Mouse (Mus musculus) layer of hippocampus, postnatal 36 days (tissue): ENCODE results near the gene Rita1. TPM values are rescaled to one million over a fixed set of nuclear protein-coding genes. Genes with fewer than 3 reads are reported as not detected.
A peak's percentile ranks its signal among the peaks of the same experiment; 100 is the strongest.

Experiments used
- DNase-seq, 2 experiments: peaks; one replicate each; pipeline ENCODE4 v3.0.0; 2022
- total RNA-seq, 2 experiments: library from RNA; stranded (reverse); gene quantifications; 2 replicates each; pipeline ENCODE4 v1.2.3; 2021

Gene Rita1
- total RNA-seq, 2 experiments from 2014 or later = 29.1 to 29.6 TPM

DNA sequence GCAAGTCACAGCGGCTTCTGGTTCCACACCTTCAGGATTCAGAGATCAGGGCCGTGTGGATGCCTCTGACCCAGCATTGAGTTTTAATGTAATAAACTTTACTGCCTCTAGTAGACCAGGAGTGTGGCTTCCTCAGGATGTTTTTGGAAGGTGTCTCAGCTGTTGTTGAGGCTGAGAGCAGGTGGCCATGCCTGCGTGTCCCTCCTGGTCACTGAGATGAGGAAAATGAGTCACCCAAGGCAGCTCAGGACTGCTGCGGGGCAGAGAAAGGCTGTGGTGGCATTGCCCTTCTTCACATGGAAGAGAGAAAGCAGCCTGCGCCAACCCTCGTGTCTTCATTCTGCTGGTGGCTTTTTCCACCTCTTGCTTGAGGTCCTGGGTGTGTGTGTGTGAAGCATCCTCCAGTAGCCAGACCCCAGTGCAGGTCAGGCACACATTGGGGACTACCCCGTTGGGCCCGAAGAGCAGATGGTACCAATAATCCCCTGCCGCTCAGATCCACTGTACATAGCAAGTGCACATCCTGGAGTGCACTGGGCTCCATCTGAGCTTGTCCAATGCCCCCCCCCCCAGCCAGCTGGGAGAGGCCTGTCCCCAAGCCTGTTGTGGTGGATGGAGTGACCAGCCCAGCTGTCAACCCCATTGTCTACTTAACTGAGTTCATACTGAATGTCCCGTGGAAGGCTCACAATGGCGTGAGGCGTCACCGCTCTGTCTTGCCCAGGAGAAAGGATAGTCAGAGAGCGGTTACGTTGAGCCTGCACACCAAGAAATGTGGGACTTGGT is 15.3 kb upstream of the Rita1 start:
- no peak for DNase-seq

DNA sequence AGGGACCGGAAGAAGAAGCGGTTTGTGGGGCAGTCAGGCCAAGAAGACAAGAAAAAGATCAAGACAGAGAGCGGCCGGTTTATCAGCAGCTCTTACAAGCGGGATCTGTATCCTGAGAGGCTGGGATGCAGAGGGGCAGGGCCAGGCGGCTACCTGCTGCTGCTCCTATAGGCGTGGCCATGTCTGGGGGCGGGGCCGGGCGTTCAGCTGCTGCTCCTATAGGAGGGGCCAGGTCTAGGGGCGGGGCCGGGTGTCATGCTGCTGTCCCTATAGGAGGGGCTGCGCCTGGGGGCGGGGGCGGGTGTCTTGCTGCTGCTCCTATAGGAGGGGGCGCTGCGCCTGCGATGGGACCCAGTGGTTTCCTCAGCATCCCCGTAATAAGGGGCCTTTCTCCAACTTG is 14.0 kb upstream of the Rita1 start:
- no peak for DNase-seq

DNA sequence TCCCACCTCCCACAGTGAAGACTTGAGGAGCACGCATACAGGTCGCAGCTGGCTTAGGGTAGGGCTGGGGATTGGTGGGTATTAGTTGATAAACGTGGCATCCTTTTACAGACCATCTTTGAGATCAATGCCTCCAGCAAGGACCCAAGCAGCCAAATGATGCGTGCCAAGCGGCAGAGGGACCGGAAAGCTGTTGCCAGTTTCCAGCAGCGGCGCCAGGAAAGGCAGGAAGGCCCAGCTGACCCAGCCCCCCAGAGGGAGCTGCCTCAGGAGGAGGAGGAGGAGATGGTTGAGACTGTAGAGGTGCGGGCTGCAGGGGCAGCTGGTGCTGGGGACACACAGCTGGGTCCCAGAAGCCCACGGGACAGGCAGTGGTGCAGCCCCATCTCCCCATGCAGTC is 12.0 kb upstream of the Rita1 start:
- DNase-seq = no peak

DNA sequence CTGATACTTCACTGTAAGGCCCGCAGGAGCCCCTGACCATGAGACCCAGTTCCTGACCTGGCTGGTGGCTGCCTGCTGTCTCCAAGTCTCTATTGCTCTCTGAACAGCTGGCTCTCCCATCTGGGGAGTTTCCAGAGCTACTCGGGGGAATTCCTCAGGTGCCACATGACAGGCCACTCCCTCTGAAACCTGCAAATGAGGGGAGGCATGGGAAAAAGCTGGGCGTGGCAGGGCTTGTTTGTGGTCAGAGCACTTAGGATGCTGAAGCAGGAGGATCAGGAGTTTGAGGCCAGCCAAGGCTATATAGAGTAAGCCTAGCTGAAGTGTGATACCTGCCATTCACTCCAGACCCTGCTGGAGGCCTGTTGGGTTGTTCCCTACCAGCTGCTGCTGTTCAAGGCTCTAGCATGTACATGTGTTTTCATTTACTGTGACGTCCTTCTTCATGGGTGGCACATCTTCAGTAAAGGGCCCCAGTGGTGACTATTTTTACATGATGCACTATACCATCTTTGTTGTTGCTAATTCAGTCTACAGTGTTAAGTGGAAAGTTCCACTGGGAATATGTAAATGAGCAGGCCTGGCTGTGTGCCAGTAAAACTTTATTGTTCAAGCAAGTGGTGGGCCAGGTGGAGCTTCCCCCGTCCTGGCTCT is 9.9 kb upstream of the Rita1 start:
- no peak for DNase-seq

DNA sequence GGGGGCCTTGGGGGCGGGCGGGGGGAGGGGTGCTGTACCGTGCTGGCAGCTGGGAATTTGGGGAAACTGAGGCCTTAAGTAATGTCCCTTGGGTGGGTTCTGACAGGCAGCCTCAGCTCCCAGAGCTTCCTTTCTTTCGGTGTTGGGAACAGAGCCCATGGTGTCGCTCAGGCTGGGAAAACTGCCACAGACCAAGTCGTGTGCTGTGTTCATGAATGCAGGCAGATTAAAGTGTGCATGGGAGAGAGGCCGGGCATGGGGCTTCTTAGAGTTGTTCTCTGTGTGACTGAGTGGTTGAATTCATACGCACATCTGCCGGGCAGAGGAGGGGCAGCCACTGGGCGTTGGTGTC is 9.4 kb upstream of the Rita1 start:
- no peak for DNase-seq

DNA sequence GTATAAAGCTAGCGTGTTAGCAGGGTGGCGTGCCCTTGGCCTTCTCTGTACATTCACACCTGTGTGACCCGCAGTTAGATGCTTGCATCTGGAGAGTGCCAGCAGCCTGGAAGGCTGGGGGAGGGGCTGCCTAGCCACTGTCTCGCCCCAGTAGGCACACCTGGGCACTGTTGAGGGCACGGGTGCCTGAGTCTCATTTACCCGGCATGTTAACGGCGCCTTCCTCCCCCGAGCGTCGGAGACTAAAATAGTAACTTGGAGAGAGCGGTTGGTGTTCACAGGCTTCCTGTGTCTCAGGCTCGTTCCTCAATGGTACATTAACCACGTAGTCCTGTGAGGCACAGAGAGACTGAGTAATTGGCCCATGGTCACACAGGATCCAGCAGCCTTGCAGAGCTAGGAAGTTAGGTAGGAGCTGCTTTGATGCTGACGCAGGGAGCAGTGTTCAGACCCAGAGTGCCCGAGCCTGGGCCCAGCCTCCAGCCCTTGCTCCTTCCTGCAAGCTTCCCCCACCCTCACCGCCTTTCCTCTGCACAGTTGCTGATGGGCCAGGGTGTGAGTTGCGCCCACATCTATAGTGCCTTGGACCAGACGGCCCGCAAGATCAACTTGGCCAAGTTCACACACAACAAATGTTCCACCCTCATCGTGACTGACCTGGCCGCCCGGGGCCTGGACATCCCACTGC is 8.8 kb upstream of the Rita1 start:
- no peak for DNase-seq

DNA sequence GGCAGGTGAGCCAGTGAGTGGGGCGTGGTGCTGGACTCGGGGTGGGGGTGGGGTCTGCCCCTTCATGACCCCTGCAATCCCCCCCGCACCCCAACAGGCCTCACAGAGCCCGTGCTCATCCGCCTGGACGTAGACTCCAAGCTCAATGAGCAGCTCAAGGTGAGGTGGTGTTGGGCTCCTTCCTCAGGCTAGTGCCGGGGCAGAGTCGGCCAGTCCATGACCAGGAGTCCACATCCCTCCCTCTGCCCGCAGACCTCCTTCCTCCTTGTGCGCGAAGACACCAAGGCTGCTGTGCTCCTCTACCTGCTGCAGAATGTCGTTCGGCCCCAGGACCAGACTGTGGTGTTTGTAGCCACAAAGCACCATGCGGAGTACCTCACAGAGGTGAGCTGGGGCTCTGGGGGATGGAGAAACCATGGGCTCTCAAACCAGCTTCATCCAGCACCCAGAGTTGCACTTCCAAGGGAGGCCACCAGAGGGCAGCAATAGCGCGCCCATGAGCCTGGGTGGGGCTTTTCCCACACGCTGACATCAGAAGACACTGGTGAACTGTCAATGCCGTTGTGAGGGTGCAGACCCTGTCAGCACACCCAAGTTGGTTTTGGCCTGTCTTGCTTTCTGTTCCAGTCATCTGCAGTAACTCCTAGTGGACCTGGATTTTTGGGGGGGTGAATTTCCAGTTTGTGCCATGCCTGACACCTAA is 8.1 kb upstream of the Rita1 start:
- DNase-seq = peak; percentile 88

DNA sequence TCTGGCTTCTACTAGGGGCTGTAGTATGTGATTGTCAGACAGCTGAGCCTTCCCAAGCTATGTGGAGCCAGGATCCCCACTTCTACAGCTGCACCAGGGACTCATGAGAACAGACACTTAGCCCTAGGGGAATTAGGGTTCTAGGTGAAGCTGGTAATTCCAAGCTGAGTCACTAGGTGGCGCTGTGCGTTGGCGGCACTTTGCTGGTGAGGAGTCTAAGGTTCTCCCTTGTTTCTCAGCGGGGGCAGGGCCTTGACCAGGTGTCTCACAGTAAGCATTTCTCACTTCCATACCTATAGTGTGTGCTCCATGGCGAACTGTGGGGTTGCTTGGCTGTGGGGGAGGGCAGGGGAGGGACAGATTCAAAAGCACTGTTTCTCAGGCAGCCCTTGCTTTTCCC is 6.8 kb upstream of the Rita1 start:
- DNase-seq = peak; percentile 60

DNA sequence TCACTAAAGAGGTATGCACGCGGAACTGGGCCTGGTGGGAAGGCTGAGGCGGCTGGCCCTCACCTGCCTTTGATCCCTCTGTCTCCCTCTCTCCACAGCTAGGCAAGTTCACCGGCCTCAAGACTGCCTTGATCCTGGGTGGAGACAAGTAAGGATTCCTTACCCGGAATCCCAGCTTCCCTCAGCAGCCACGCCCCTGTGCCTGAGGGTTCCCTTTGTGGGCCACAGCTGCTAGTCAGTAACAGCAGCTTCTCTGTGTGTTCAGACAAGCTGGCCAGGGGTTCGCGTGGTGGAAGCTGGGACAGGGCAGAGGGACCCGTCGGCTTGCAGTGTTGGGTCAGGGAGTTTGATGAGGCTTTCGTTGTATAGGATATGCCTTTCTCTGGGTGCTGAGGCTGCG is 6.4 kb upstream of the Rita1 start:
- DNase-seq = no peak

DNA sequence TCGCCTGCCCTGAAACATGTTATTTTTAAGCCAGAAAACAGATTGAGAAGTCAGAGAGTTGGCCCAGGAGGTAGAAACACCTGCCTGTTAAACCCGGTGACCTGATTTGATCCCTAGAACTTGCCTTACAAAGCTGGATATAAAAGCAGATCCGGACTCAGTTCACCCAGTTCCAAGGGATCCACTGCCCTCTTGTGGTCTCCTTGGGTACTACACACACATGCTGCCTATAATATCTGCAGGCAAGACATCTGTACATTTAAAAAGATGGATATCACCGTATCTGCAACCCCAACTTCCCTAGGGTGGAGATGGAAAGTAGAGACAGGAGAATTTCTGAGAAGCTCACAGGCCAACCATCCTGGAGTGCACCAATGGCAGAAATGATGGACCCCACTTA is 3.5 kb upstream of the Rita1 start:
- no peak for DNase-seq

DNA sequence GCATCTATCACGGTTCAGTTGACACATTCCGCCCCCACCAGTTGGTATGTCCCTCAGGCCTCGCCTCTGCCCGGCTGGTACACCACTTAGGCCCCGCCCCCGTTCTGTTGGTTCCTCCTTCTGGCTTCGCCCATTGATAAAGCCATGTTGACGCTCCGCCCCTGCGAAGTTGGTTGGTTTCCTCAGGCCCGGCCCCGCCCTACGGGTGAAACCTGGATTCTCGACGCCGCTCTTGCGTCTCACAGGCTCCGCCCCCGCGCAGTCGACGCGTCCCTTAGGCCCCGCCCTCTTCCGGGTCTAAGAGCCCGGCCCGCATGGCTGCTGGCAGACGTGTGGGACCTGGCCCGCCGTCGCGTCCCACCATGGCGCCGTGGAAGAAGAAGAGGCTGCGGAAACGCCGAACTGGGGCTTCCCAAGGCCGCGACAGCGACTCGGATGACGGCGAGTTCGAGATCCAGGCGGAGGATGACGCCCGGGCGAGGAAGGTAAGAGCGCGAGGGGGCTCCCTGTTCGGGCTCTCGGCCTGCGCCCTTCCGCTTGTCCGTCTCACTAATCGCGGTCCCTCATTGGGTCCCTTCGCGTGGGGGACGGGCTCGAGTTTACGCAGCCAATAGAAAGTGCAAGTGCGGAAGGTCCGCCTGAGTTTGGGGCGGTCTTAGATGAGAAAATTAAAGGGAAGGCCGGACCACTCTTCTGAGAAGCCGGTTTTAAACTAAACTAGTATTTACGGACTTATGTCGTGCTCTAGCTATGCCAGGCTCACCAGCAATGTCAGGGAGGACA is 624 bp upstream of the Rita1 start:
- DNase-seq = peak; percentile 100

DNA sequence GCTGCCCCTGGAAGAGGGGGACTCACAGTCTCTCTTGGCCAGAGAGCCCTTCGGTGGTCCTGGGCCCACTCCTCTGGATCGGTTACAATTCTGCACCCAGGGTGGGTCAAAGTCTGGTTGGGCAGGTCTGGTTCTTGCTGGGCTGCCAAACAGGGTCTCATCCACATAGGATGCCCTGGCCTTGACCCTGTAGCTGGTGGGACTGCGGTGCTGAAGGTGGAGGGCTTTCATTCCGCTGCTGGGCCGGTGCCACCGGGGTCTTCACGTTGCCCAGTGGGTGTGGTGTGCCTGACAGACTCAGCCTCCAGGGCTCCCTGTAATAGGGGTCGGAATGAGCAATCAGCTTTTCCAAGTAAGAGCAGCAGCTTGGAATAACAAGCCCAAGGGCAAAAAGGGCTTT is 973 bp downstream of the Rita1 start:
- DNase-seq = no peak

DNA sequence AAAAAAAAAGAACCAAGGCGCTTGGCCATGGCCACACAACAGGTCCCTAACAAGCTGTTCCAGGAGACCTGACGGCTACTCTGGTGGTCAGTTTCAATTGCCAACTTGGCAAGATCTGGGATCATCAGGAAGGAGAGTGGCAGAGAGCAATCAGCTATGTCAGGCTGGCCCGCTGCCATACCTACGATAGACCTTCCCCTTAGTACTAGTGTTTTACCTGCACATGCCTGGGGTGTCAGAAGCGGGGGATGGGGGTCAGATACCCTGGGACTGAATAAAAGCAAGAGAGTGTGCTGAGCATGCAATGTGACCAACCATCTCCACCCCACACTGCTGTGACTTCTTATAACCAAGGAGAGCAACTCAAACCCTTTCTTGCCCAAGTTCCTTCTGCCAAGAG is 1.5 kb downstream of the Rita1 start:
- DNase-seq = no peak

DNA sequence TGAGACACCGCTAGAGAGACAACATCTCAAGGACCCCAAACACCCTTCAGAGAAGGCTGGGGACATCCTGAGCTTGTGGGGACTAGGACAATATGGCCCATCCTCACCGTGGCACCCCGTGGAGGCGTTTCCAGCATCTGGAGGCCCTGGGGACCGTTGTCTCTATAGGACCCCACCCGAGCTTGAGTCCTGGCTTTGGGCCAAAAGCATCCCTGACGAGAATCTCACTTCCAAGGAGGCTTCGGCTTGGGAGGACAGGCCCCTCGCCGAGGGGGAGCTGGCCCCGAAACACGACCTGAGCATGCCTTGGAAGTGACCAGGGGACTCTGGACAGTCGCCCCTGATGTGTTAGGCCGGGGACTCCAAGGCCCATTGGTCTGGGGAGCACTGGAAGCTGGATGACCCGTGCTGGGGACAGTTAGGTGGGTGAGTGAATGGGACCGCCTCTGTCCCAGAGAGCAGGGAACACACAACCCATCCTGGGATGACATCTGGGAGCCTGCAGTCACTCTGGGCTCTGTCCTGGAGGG is 3.1 kb downstream of the Rita1 start:
- DNase-seq = no peak

DNA sequence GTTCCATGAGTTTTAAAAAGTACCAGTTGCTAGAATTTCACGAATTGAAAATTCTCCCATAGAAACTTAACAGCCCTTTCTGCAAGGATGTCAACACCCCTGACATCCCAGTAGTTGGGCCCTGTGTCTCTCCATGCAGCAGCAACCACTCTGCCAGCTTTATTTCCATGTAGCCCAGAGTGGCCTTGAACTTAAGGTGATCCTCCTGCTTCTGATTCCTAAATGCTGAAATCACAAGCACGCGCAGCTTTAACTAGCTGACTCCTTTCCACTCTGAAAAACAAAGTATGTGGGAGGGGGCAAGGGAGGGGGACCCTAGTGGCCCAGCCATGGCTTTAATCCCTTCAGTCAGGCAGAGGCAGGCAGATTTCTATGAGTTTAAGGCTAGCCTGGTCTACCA is 5.1 kb downstream of the Rita1 start:
- no peak for DNase-seq

DNA sequence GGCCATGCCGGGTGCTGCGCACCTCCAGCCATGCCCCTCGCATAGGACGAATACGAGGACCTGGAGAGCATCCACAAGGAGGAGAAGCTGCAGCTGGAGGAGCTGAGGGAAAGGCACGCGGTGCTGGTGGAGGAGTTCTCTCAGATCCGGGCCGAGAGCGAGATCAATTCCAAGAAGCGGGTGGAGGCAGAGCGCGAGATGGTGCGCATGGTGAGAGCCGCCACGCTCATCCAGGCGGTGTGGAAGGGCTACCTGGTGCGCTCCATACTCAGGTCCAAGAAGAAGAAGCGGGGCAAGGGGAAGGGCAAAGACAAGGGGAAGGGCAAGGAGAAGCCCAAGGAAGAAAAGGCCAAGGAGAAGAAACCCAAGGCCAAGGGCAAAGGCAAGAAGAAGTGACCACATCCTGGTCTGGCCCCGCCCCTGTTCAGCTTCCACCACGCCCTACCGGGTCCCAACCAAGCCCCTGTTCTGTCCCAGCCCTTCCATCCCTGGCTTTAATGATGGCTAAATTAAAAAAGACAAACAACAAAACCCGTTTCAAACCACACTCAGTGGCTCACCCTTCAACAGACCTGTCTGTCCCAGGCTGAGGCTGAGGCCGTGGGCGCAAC is 5.7 kb downstream of the Rita1 start:
- no peak for DNase-seq

DNA sequence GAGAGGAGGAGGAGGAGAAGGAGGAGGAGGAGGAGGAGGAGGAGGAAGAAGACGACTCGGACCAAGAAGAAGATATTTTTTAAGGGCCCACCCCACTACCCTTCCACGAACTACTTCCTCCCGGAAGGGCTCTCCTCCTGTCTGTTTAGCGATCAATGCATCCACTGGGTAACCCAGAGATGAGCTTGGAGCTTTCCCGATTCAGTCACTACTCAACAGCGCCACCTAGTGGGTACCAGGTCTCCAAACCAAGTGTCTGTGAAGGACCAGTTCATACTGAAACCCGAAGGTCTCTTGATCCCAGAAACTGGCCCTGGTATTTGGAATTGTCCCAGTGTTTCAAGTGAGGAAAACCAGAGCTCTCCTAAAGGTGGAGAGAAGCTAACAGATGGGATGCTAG is 6.7 kb downstream of the Rita1 start:
- peak; percentile 86 for DNase-seq

DNA sequence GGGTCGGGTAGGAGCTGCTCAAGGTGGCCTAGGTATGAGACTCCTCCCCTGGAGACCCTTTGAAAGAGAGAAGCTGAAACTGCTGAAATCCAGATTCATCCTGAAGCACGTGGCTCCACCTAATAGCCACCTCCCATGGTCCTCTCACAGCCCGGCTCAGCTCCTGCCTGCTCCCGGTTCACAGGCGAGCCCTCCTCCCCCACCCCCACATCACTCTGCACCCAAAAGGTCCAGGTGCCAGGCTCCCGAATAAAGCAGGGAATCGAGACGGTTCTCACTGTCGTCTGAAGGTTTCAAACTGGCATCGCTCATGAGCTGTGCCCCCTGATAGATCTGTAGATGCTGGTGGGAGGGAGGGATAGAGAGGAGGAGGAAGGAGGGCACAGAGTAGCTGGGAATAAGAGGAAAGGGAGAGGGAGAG is 7.1 kb downstream of the Rita1 start:
- DNase-seq = no peak

DNA sequence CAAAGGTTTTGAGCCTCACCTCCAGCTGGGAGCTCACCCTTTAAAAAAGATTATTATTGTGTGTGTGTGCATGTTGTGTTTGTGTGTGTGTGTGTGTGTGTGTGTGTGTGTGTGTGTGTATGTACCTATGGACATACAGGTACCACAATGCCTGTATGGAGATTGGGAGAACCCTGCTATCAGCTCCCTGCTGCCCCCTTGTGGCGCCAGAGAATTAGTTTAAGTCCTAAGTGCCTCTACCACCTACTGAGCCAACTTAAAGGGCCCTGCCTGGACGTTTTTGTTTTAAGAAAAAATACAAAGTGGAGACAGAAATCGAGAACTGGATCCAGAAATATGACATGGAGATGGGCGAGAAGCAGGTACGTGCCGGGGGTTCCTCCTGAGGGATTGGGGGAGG is 7.5 kb downstream of the Rita1 start:
- DNase-seq = peak; percentile 61 to 71

DNA sequence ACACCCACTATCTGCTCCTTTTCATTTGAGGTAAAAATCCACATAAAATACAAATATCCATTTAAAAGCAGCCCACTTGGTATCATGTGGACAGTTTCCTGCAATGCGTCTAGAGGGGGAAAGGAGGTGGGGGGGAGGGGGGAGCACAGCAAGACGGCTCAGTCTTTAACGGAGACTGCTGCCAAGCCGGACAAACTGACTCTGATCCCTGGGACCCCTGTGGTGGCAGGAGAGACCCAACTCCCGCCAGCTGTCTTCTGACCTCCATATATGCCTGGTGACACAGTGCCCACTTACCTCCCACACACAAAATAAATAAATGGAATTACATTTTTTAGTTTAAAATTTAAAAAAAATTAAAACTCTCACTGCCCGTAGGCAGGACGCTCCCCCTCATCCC is 8.9 kb downstream of the Rita1 start:
- no peak for DNase-seq

DNA sequence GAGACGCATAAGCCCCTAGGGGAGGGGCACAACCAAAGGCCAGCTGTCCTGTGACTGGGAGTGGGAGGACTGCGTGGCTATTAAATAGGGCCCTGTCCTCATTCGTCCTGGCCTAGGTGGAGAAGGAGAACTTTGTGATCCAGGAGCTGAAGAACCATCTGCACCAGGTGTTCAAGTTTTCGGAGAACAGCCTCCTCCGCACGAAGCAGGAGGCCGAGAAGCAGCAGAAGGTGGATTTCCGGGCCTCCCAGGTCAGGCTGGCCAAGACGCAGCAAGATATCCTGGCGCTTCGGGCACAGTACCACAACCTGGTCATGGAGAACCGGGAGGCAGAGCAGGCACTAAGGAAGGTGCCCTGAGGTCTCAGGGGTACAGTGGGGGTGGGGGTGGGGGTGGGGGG is 10.2 kb downstream of the Rita1 start:
- no peak for DNase-seq
